Mouse (Mus musculus): ENCODE measurements around the gene Pou2f2.
"Not testable (repeated sequence)": the region's sequence is repeated elsewhere in the genome, so short reads cannot be mapped to it uniquely, and the experiment has no call there.

Pou2f2 gene

DNA sequence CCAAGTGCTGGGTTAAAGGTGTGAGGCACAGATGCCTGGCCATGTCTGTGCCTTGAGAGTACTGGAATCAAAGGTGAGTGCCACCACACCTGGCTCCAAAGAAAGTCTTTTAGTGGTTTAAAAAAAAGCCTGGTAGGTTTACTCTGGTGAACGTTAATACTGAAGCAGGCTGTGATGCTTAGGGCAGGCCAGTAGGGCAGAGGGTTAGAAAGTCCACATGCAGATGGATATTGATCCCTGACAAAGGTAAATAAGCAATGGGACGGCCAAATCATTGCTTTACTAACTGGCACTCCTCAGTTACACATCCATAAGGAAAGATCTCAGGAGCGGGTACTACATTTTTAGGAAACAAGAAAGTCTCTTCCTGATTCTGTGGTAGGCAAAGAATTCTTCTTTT is 126.9 kb downstream of the Pou2f2 start:
- DNase-seq: no peak

DNA sequence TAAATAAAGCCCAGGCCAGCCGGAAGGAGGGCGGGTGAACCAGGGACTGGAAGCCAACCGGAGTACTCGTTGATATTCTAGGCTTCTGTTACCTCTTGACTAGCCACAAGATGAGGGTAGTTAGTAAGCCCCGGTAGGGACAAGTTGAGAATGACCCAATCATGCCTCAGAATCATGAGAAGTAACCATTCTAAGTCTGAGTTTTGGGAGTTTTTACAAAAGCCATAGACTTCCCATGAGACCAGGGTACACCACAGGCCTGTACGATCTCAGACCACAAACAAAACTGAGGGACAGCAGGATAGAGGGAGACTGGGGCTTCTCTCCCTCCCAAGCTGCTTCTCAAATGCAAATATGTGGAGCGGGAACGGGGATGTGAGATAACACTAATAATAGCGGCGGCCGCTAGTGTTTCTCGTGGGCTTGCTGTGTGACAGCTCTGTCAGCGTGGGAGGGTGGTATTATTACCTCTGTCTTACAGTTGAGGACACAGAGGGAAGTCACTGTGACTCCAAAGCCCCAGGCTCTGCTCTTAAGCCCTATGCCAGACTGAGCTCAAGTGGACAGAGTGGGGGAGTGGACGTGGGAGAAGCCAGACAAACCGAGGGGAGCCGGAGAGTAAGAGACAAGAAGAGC is 130.1 kb downstream of the Pou2f2 start:
- no peak for DNase-seq

DNA sequence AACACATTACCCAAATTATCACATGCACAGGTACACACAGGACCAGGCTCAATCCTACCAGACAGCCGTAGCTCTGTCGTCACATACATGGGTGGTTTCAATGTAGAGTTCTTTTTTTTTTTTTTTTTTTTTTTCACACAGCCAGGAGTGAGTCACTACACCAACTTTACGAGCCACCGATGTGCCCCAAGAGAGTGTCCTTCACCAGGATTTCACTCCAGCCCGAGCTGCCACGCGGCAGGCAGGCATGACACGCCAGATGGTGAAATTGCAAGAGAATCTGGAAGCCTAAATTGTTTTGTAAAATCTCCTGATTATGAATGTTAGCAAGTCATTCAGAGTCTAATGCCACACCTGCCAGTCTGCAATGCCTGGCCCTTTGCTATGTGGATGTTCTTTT is 132.2 kb downstream of the Pou2f2 start:
- no peak for DNase-seq

DNA sequence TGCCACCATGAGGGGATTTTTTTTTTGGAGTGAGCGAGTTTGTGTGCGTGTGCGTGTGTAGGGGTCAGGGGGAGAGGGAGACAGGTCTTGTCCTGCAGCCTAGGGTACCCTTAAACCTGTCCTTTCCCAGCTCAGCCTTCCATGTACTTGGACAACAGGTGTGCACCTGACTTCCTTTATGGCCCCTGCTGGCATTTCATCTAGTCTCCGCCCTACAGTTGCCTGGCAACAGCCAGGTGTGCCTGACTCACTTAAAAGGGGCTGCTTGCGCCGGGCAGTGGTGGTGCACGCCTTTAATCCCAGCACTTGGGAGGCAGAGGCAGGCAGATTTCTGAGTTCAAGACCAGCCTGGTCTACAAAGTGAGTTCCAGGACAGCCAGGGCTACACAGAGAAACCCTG is 134.9 kb downstream of the Pou2f2 start:
- not testable (repeated sequence) for DNase-seq

DNA sequence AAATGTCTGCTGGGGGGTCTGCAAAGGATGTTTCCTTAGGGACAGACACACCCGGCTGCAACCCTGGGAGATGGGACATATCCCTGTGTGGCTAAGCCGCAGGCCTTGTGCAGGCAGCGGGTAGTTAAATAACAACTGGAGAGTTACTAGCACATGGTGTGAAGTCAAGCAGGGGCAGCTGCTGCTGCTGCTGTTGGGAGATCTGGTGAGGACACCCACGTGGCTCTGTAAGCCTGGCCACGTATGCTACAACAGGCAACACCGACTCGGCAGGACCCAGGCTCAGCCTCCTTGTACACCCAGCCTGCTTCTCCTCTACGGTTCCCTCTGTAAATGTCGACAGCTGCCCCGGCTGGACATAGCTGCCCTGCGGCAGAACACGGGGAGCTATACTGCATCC is 137.6 kb downstream of the Pou2f2 start:
- DNase-seq: no peak

All from lung, postnatal 10 days (tissue).